Mouse (Mus musculus) megakaryocyte, embryonic 14.5 days (primary cell): ENCODE data around the gene Ptprn.

Source experiments
- FLI1 ChIP-seq: IDR thresholded peaks from 2 replicates; pipeline ENCODE4 v1.6.1; 2012; ENCODE audit warnings: low read length, inconsistent platforms, mixed read lengths
- GATA1 ChIP-seq: IDR thresholded peaks from 3 replicates; pipeline ENCODE4 v1.6.1; 2012; ENCODE audit warnings: mixed read lengths, low read length, inconsistent platforms, borderline replicate concordance

GRCm38 (mm10) chr1:75289376-75289775 lies 25.1 kb upstream of the Ptprn start:
- TF ChIP-seq FLI1 (no peak), GATA1 (no peak)
